Mouse (Mus musculus) heart, adult 9 months (tissue): ENCODE results near the gene Vmn1r218.
"Not testable (repeated sequence)": the region's sequence is repeated elsewhere in the genome, so short reads cannot be mapped to it uniquely, and the experiment has no call there.

Source experiments
- DNase-seq, 2 experiments: peaks; one replicate each; pipeline ENCODE4 v3.0.0; 2022; ENCODE audit warnings: low spot score in 2 of 2

Vmn1r218 gene

DNA sequence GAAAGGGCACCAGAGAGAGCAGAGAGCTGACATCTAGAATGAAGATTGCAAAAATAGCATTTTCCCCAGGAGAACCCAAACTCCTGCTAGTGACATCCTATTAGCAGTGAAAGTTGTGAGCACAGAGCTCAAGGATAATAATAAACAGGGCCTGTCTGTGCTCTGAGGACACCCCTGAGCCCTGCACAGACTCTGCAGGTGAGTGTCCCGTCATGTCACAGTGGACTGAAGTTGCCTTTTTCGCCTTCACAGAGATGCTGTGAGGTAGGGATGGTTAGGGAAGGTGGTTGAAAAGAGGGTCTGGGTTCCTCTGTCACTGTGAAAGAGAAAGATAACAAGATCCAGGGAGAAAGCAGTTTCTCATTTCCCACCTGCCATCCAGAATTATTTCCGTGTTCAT lies at the start of gene Vmn1r218:
Gene Vmn1r218 (plus strand): TSS at position 57 of the 400 bp plus-strand sequence.
- DNase-seq = no peak

DNA sequence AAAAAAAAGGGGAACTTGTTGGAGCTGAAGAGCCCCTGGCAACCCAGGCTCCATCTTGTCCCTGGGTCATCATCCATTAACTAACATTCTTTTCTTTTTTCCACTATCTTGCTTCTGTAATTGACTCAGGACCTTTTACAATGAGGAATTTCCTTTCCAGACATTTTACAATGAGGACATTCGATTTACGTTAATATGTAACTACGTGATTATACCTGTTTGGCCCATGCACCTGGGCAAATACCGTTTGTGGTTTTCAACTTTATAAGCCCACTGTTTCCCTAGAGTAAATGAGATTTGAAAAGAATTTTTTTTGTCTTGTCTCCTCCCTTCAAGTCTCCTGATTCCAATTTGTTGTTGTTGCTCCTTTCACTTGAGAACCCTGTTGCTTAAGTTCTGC lies 38.6 kb upstream of the Vmn1r218 start:
- DNase-seq = no peak

DNA sequence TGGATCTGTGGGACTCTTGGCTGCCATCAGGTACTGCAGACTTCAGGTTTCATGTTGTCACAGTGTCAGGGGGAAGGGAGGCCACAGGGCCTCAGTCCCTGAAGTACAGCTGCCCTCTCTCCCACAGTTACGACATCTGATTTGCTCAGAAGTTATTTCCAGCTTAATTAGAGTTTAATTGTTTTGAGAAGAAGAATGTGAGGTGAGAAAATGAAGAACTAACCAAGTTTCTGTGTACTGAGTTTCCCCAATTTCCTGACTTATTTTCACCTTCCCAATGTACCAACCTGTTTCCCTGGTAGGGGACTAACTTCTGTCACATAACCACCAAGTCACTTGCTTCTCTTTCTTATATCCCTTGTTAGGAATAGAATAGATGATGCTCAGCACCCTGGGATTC lies 14.8 kb upstream of the Vmn1r218 start, which contains the start of gene Vmn1r217:
Gene Vmn1r217 (minus strand): TSS at position 101 of the 400 bp plus-strand sequence.
- DNase-seq = not testable (repeated sequence)

DNA sequence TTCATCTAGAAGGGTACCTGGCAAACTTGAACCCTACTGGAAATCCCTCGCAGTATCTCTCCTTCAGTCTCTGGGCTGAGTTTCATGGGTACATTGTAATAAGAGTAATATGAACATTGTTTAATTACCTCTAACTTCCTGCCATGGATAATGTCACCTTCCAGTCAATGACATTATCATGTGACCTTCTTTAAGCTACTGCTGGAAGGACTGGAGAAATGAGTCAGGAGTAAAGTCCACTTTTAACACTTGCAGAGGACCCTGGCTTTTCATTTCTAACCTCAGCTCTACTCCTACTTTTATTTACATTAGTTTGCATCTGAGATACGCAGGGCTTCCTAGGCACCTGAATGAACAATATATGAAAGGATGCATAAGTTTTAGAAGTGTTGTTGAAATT lies 12.3 kb upstream of the Vmn1r218 start:
- DNase-seq = no peak

DNA sequence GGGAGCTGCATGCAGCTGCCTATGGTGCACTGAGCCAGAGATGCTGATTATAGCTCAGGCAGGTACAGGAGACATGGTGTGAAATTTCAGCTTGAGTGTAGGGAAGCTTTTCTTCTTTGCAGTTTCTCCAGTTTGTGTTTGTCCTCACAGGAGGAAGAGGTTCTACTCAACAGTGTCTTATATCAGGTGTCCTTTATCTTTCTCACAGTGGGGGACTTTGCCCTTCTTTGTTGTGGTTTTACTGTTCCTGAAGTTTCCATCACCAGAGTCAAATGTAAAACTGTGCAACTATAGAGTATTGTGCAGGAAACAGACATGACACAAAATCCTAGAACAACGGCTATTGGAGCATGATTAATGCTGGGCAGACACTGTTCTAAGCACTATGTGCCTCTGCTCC lies 546 bp downstream of the Vmn1r218 start:
- no peak for DNase-seq

DNA sequence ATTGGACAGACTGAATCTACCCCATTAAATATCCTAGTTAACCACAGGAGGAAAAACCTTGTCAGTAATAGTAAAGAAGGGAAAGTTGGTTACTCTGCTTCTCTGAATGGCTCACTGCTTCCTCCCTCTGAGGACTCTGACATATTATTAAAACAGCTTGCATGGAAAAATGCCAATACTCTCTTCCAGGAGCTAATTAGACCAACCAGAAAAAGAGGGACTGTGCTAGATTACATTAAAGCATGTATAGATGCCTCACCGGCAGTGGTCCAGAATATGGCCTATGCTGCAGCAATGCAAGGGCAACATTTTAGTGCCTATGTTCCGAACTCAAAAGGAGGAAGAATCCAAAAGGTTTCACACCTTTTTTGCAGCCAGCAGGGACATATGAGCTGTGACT lies 5.9 kb downstream of the Vmn1r218 start:
- DNase-seq = no peak

DNA sequence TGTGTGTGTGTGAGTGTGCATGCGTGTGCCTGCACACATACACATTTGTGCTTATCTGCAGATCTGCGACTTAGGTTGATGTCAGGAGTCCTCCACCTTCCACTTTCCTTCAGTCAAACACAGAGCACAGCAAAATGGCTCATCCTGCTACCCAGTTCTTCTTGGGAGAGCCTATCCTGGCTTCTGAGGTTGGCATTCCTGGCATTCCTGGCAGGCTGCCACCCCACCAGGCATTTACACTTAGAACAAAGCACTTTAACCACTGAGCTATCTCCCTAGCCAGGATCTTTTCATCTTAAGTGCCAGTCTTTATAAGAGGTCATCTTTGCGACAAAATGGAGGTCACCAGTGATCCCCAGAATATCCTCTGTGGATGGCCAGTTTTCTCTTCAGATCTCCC lies 24.9 kb downstream of the Vmn1r218 start:
- no peak for DNase-seq

DNA sequence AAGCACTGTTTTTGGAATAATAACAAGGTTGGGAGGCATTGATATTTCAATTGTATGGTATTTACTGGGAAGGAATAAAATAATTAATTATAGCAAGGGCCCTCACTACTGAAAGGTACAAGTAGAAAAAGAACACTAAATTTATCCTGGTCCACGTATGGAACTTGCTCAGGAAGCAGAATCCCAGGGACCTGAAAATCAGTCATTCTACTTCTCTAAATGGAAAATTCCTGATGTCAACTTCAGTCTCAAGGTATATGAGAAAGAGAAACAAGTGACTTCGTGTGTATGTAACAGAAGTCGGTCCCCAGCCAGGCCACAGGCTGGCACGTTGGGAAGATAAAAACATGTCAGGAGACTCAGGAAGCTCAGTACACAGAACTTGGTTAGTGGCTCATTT lies 26.1 kb downstream of the Vmn1r218 start, which contains the start of gene Vmn1r219:
Gene Vmn1r219 (plus strand): TSS at position 301 of the 400 bp plus-strand sequence.
- DNase-seq = no peak

DNA sequence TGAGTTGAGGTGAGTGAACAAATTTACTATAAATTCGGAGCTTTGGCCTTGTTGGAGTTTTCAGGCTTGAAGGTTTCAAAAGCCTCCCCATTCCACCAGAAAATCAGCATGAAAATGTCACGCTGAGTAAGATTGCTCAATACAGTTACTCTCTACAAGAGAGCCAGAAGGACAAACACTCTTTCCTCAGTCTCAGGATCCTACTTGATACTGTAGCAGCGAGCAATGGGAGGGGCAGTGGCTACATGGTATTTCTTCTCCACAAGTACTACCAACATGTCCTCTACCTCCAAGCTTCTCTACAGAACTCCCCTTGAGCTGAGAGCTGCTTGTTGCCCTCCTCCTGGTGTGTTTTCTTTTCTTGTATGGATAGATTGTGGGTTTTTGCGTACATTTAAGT lies 33.5 kb downstream of the Vmn1r218 start:
- DNase-seq = not testable (repeated sequence)

DNA sequence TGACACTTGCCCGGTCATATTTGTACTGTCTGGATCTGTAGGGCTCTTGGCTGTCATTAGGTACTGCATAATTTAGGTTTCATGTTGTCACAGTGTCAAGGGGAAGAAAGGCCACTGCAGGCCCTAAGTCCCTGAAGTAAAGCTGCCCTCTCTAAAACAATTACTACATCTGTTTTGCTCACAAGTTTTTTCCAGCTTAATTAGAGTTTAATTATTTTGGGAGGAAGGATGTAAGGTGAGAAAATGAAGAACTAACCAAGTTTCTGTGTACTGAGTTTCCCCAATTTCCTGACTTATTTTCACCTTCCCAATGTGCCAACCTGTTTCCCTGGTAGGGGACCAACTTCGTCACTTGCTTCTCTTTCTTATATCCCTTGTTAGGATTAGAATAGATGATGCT lies 54.9 kb downstream of the Vmn1r218 start, which contains the start of gene Vmn1r220:
Gene Vmn1r220 (minus strand): TSS at position 101 of the 400 bp plus-strand sequence.
- DNase-seq = no peak
